Mouse (Mus musculus) T-helper 1 cell (primary cell): ENCODE measurements around the gene Spdye4a.
"Not testable (repeated sequence)": the region's sequence is repeated elsewhere in the genome, so short reads cannot be mapped to it uniquely, and the experiment has no call there.

Experiments used
- in situ Hi-C: fragments of 300-600 bp; cut with MboI, MseI; formaldehyde crosslinking; loops from one replicate; pipeline ENCODE4 v1.15.1; 2025; ENCODE audit warnings: high pct_unique_total_duplicates

Gene Spdye4a

GRCm38 (mm10) chr5:143235028-143235693 lies 8.5 kb upstream of the Spdye4a start, which contains the start of gene Zfp12:
Gene Zfp12, plus strand, starts transcription at chr5:143235163.
- in situ Hi-C loops = no loop called here

GRCm38 (mm10) chr5:143222287-143222686 lies 4.4 kb downstream of the Spdye4a start:
- in situ Hi-C loops = no loop called here

- in situ Hi-C loops = no loop called here
These were observed 5.7 kb downstream of the Spdye4a start for GRCm38 (mm10) chr5:143220996-143221395.

- in situ Hi-C loops = no loop called here
These were observed 12.9 kb downstream of the Spdye4a start for GRCm38 (mm10) chr5:143213832-143214231.

GRCm38 (mm10) chr5:143205015-143205414 lies 21.7 kb downstream of the Spdye4a start:
- in situ Hi-C loops = loop anchor here (10.0 kb wide), 1 partner anchor 720 kb away; no protein-coding TSS in a partner anchor

GRCm38 (mm10) chr5:143196506-143196905 lies 30.2 kb downstream of the Spdye4a start:
- in situ Hi-C loops = no loop called here

GRCm38 (mm10) chr5:143195166-143195565 lies 31.5 kb downstream of the Spdye4a start:
- in situ Hi-C loops = no loop called here

GRCm38 (mm10) chr5:143194747-143195146 lies 31.9 kb downstream of the Spdye4a start:
- in situ Hi-C loops = not testable (repeated sequence)

GRCm38 (mm10) chr5:143192806-143193205 lies 33.9 kb downstream of the Spdye4a start:
- in situ Hi-C loops = no loop called here

GRCm38 (mm10) chr5:143188014-143188413 lies 38.7 kb downstream of the Spdye4a start:
- in situ Hi-C loops = not testable (repeated sequence)

- in situ Hi-C loops = loop anchor here (5.0 kb wide), 1 partner anchor 52 kb away; no protein-coding TSS in a partner anchor
These were observed 46.2 kb downstream of the Spdye4a start, which contains the start of the genes Rbak and Spdye4b for GRCm38 (mm10) chr5:143180255-143181076. Gene Rbak, minus strand, starts transcription at chr5:143180775. Gene Spdye4b, plus strand, starts transcription at chr5:143181017.

GRCm38 (mm10) chr5:143179179-143179578 lies 47.5 kb downstream of the Spdye4a start:
- in situ Hi-C loops = no loop called here

GRCm38 (mm10) chr5:143177541-143178200 lies 49.0 kb downstream of the Spdye4a start:
- in situ Hi-C loops = no loop called here

GRCm38 (mm10) chr5:143175970-143176369 lies 50.7 kb downstream of the Spdye4a start:
- in situ Hi-C loops = no loop called here
